Mouse (Mus musculus) thymus, adult 2 months (tissue): ENCODE measurements around the gene Ankrd54.

Experiments
- CTCF ChIP-seq: fragments of 200-500 bp; IDR thresholded peaks from 2 replicates; pipeline ENCODE4 v1.5.1; 2012; ENCODE audit warnings: mild to moderate bottlenecking, control low read depth, low read length, moderate library complexity, borderline replicate concordance; ENCODE audit not compliant: control insufficient read depth, poor library complexity, insufficient read depth; ENCODE audit errors: extremely low read depth
- POLR2A ChIP-seq: fragments of 200-500 bp; IDR thresholded peaks from 2 replicates; pipeline ENCODE4 v1.6.1; 2012; ENCODE audit warnings: mild to moderate bottlenecking, low read length, control low read depth, moderate library complexity; ENCODE audit not compliant: control insufficient read depth, poor library complexity, insufficient read depth; ENCODE audit errors: extremely low read depth

- no peak for TF ChIP-seq CTCF
- no peak for TF ChIP-seq POLR2A
These were observed 49.3 kb downstream of the Ankrd54 start for GRCm38 (mm10) chr15:79013382-79013781.
